Mouse (Mus musculus) heart, adult 2 months (tissue): ENCODE measurements at regions not wholly inside any gene's neighbourhood (a gene's known extent, or its start where the extent isn't known, plus 50 kb on each side); places are given as distances from the start of the nearest gene placed in this dataset.

Source experiments
- CTCF ChIP-seq: fragments of 200-600 bp; IDR thresholded peaks from 2 replicates; pipeline ENCODE4 v1.8.1; 2022; ENCODE audit warnings: antibody characterized with exemption, mild to moderate bottlenecking, moderate library complexity
- EP300 ChIP-seq: fragments of 200-500 bp; IDR thresholded peaks from 2 replicates; pipeline ENCODE4 v1.6.1; 2011; ENCODE audit warnings: low read depth, low read length, control low read depth; ENCODE audit not compliant: insufficient read depth
- POLR2A ChIP-seq: fragments of 200-500 bp; IDR thresholded peaks from 2 replicates; pipeline ENCODE4 v1.6.1; 2011; ENCODE audit warnings: mild to moderate bottlenecking, low read depth, low read length, control low read depth; ENCODE audit not compliant: insufficient read depth

DNA sequence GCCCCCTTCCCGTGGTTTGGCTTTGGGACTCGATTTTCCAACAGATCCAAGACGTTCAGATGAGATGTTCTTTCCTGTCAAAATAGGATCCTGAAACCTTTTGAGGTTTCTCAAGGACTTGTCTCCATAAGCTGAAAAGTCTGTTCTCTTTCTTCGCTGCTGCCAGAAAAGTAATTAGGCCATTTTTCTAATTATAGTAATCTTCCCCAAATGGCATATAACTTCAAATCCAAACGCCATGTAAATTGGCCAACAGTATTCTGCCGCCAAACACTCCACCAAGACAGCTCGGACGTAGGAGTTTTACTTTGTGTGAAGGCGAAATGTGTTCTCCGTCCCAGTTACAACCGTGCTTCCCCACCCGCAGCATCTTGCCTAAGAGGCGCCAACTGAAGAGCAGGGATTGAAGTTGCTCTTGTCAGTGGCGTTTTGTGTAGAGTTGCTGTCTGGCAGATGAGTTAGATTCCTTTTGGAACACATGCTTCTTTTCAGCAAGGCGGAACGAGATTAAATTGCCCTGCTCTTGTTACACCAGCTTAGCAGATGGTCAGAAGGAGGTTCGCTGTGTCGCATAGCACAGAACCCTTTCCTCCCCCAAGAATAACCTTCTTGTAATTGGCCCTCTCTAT is 128.1 kb downstream of the Gm11077 start:
- TF ChIP-seq POLR2A (no peak), CTCF (no peak), EP300 (no peak)
